Mouse (Mus musculus) Muller cell, postnatal 12 days (primary cell): ENCODE measurements around the gene Gria1.
A peak's percentile ranks its signal among the peaks of the same experiment; 100 is the strongest.

ENCODE experiments used
- DNase-seq: peaks from one replicate; pipeline ENCODE4 v3.0.0-alpha.2; 2015; ENCODE audit errors: inconsistent ontology term

The Gria1 gene

DNA sequence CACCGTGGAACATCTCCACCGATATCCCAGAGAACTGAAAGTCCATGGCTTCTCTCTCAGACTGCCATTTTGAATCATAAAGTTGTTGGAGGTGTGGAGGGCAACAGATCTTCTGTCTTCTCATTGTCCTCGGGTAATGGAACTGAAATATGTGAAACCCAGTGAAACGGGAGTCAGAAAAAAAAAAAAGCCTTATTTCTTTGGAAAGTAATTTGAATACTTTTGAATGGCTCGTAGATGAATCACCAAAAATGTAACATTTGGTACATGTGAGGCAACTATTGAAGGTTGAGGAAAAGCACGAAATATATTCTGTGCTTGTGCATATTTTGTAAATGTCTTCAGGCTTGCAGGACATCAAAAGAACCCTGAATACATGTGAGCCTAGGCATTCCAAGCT is 151.7 kb downstream of the Gria1 start:
- no peak for DNase-seq

GRCm38 (mm10) chr11:57170058-57170457 is 158.9 kb downstream of the Gria1 start:
- peak; percentile 28 for DNase-seq

GRCm38 (mm10) chr11:57174165-57174564 is 163.0 kb downstream of the Gria1 start:
- no peak for DNase-seq

GRCm38 (mm10) chr11:57176552-57176951 is 165.4 kb downstream of the Gria1 start:
- no peak for DNase-seq

DNA sequence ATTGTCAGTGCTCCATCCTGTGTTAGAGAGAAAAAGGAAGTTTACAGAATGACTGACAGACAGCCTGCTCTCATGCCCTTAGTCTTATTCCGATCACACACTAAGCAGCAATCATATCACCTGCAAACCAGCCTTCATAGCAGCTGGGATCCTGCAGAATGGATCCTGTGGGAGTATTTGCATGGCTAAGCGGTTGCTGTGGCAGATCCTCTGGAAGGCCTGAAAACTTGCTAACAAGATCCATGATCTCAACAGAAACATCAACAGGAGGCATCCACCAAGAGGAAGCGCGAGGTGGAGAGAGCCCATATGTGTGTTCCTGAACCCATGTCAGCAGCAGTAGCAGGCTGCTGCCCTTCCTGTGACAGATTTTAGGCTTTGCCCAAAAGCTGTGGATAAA is 173.0 kb downstream of the Gria1 start:
- no peak for DNase-seq

DNA sequence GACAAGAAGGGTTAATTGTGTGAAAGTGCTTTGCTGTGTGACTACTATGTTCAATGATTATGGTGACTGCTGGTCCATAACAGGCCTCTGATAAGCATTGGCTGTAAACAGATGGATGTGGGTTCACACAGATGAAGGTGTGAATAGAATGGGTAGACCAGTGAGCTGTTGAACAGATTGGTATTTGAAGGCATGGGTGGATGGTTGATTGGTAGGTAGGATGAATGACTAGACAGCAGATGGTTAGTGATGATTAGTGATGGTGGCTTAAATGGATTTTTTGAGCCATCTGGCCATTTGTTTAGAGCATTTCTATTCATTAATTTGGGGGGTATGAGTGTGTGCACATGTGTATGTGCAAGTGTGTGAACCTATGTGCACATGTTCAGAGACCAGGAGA is 173.9 kb downstream of the Gria1 start:
- no peak for DNase-seq

DNA sequence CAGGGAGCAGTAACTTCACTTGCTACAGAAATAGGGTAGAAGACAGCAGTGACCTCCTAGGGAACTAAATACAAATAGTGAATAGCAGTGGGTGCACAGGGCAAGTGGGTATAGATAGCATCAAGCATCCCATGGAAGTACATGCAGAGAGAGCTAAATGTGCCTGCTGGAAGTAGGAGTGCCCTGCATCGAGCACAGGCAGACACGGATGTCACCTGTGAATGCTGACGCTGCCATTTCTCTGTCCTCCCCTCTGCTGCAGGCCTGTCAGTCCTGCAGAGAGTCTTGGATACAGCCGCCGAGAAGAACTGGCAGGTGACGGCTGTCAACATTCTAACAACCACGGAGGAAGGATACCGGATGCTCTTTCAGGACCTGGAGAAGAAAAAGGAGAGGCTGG is 178.2 kb downstream of the Gria1 start:
- DNase-seq: no peak

- no peak for DNase-seq
Observed at GRCm38 (mm10) chr11:57194746-57195145, 183.6 kb downstream of the Gria1 start.

DNA sequence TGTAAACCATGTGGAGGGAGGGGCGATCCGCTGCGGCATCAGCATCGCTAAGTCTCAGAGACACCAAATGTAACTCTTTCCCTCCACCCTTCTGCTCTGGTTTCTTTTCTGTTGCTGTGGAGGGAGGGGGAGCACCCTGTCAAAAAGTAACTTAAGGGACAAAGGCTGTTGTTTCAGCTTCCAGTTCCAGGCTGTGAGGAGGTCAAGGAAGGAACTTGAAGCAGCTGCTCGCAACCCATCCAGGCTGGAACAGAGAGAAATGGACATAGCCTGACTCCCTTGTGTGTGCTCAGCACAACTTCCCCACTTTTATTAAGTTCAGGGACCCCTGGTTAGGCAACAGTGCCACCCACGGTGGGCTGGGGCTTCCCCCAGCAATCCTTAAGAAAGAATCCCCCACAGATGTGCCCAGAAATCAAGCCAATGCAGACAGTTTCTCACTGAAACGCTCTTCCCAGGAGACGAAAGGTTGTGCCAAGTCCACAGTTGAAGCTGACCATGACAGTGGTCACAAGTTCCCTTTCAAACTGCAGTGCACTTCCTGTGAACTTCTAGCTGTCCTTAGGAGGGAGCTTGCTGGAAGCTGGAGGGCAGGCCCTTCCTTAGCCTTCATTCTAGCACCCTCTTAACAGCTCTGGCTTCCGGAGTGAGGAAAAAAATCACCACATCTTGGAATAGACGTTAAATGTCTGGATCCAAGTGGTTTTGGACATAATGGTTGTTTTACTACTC is 190.2 kb downstream of the Gria1 start:
- no peak for DNase-seq

DNA sequence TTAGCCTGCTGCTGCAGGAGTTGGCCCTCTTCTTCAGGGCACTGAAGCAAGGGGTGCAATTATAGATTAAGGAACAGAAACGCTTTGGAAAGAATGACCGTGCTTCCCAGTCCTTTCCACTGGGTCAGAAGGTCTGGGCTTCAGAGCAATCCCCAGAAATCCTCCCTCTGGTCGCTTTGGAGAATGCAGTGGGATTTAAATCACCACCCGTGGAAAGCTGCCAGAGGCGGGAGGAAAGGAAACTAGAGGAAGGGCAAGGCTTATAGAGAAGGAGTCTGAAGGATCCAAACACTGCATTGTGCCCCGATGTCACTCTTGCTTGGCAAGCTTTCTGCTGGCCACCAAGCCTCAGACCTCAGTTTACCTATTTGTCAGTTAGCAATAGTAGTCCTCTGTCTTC is 193.2 kb downstream of the Gria1 start:
- no peak for DNase-seq

- DNase-seq: no peak
Observed at GRCm38 (mm10) chr11:57207260-57207659, 196.1 kb downstream of the Gria1 start.

- DNase-seq: peak; percentile 31
Observed at GRCm38 (mm10) chr11:57214079-57214478, 202.9 kb downstream of the Gria1 start.

DNA sequence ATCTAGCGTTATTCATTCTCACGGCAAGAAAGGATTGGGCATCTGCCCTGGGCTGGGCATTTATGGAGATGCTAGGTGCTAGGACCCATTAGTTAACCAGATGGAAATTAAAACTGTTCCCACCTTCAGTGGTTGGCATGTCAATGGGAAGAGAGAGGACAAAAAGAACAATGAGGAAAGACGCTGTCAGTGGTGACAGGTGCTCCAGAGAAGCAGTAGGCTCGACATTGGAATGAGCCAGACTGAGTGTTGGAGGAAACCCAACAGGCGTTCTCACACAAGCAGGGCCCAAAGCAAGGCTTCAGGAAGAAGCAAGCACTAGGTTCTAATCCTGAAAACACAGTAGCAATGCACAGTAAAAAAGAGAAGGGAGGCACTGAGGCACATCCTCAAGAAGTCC is 203.4 kb downstream of the Gria1 start:
- no peak for DNase-seq

DNA sequence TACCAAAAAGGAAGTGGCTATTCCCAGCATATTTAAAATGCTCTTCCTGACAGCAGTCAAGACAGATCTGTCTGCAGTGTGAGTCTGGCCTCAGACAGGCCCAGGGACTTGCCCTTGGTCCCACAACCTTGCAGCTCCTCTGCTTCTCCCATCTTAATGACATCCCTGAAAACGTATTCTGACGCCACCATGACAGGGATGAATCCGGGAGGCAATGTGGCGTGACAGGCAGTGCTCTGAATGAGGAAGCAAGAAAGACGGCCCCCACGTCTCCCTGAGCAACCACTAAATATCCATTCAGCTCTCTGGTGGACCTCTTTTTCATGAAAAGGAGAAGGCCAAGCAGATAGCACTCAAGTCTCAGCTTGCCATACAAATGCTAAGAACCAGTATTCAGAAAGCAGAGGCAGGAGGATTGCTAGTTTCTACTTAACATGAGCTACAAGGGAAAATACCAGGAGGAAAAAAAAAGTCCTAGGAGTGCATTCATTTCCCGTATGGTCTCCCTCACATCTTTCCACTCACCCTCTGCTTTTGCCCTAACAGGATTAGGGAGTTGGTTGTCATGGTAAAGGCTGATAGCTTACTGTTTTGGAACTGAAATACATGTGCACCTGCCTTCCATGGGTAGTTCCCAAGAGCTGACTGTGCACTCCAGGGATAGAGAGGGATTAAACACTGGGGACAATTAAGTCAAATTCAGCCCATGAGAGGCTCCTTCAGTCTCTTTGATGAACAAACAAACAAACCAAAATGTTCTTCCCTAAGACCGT is 211.8 kb downstream of the Gria1 start:
- no peak for DNase-seq

DNA sequence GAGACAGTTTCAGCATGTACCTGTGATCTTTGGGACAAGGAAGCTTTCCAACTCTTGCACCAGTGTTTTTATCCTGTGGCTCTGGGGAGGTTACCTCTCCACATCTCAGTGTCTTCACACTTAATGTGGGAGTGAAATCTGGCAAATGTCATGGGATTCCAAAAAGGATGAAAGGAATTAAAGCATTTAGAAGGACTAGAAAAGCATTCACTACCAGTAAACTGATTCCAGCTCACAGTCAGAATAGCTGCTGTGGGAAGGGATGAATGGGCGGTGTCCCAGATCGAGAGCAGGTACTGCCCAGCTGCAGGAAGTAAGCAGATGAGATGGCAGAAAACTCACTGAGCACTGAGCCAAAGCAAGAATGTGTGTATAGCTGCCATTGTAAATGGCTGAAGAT is 224.3 kb downstream of the Gria1 start:
- no peak for DNase-seq

GRCm38 (mm10) chr11:57236431-57236830 is 225.2 kb downstream of the Gria1 start:
- no peak for DNase-seq

- DNase-seq: no peak
Observed at GRCm38 (mm10) chr11:57239758-57240157, 228.6 kb downstream of the Gria1 start.

- DNase-seq: no peak
Observed at GRCm38 (mm10) chr11:57243835-57244234, 232.6 kb downstream of the Gria1 start.

DNA sequence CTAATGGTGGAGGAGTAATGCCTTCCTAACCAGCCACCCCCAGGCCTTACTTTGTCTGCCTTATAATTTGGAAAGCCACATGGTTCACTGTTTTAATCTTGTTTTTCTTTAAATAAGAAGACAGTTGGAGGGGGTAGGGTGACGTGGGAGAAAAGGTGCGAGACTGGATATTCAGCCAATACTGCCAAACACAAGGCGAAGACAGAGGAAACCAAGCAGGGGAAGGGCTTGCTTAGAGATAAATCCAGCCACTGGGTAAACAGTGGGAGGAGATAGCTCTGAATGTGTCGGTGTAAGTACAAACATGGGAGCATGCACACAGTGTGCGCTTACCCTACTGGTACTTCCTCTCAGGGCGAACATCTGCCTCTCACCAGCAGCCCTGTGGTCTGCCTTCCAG is 233.4 kb downstream of the Gria1 start:
- no peak for DNase-seq

GRCm38 (mm10) chr11:57248870-57249269 is 237.7 kb downstream of the Gria1 start:
- no peak for DNase-seq

DNA sequence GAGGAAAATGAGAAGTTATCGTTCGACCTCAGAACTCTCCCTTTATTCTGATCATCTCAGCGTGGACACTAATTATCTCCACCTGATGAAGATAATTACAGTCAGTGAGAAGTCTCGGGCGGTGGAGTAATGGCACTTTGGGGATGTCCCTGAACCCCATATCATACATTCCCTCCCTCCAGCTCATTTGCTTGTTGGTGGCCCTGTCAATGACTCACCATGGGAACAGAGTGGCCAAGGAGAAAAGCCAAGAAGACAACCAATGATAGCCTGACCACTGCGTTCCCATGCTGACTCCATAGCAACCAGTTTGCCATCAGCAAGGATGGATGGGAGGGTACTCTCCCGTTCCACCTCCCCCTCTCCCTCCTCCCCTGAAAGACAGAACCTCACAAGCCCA is 238.9 kb downstream of the Gria1 start:
- peak; percentile 22 for DNase-seq

DNA sequence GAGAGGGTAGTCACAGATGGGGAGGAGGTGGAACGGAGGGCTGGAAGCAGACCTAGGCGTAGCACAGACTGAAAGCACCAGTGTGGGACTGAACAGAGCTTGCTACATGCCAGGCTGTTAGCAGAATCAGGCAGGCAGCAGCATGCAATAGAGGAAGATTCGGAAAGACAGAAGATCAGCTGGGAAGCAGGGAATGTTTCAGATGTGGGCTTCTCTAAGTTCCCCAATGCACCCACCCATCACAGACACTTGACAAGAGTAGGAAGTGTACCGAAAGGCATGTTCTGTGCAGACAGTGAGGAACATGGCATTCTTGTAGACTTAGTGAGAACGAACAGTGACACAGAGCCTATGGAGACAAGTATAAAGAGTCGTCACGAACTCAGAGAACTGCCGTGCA is 260.5 kb downstream of the Gria1 start:
- DNase-seq: no peak

DNA sequence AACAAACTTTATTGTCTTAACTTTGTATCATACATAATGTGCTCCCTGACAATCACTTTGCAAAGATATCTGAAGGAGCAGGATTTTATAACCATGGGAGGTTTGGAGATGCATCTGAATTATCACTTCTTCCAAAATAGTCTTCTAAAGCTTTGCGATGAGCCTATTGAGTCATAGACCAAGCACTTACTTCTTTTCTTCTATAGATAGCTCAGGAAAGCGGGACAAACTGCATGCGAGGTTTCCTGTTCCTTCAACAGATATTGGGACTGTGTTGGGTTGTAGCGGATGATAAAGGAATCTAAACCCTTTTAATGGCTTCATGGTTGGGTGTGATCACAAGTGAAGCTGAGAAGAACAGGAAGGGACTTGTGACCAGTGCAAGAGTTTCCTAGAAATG is 263.5 kb downstream of the Gria1 start:
- no peak for DNase-seq
